Mouse (Mus musculus): ENCODE measurements around the gene Zfp445. TPM values are rescaled to one million over a fixed set of nuclear protein-coding genes. Genes with fewer than 3 reads are reported as not detected.

Gene Zfp445
- polyA plus RNA-seq, 1 experiment, result 3.9 TPM

DNA sequence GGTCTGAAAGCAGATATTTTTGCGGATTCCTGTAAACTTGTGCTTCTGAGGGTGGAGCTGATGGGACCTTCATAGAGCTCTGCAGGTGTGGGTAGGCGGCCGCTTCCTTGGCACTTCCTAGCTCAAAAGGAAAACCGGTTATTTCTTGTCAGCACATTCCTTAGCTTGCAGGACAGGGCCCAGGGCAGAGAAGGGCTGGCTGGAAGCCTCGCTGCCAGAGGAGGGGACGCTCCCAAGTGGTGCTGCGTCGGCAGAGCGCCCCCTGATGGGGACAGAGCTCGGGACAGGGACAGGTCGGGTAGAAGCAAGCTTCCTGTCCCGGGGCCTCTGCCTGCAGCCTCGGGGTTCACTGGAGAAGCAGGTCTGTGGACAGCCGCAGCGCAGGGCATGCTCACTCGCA is 28.1 kb downstream of the Zfp445 start:
- TF ChIP-seq GATA1 (IDR thresholded peaks at IDR 0.05; ENCODE audit: borderline replicate concordance, low read length) (no peak), FLI1 (IDR thresholded peaks at IDR 0.05; ENCODE audit: low read length) (no peak)
- Histone ChIP-seq H3K27me3 (replicated peaks) (no peaks in the 10 kb centered on the region), H3K4me1 (no peaks in the 10 kb centered on the region), H3K36me3 (replicated peaks; ENCODE audit: low read length) (peaks cover 7% of the 10 kb centered on the region), H3K9me3 (peaks cover 25% of the 10 kb centered on the region), H3K4me3 (replicated peaks) (no peak overlapping the region)

DNA sequence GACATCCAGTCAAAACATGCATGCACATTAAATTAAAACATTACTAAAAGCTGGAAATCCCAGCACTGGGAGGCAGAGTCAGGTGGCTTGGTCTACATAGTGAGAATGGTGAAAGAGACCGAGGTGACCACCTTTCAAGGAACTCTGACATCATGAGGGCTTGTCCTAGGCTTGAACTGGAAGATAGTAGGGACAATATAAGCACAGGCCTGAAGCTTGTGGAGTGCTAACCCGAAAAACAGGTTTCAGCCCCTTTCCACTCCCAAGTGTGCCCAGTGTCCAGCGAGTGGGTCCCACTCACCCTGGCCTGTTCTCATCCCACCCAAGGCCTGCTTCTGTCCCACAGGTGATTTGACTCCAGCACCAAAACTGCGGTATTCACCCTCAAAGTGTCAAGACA is 28.6 kb downstream of the Zfp445 start:
- no peak for TF ChIP-seq GATA1 (IDR thresholded peaks at IDR 0.05; ENCODE audit: borderline replicate concordance, low read length)
- TF ChIP-seq FLI1 (IDR thresholded peaks at IDR 0.05; ENCODE audit: low read length), result no peak
- peaks cover 7% of the 10 kb centered on the region for H3K36me3 ChIP-seq (replicated peaks; ENCODE audit: low read length)
- H3K27me3 ChIP-seq (replicated peaks), result no peaks in the 10 kb centered on the region
- no peaks in the 10 kb centered on the region for H3K4me1 ChIP-seq
- H3K9me3 ChIP-seq, result peaks cover 24% of the 10 kb centered on the region
- H3K4me3 ChIP-seq (replicated peaks), result no peak overlapping the region

DNA sequence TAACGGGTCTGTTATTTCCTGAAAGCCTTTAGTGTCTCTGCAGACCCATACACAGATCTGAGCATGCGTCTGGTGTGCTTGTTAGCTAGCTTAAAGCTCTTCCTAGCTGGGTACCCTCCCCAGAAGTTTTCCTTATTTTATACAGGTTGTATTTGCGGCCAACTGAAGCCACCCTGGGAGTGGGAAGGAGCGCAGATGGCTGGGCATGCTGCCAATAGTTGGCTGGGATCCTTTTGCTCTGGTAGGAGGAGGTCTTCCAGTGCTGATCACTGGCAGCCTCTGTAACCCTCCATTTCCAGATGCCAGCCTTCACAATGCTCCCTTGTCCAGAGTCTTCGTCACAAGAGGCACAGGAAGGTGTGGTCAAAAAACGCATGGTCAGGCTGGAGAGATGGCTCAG is 29.0 kb downstream of the Zfp445 start:
- H3K36me3 ChIP-seq (replicated peaks; ENCODE audit: low read length), result peaks cover 7% of the 10 kb centered on the region
- H3K9me3 ChIP-seq, result peaks cover 20% of the 10 kb centered on the region
- no peaks in the 10 kb centered on the region for H3K4me1 ChIP-seq
- TF ChIP-seq GATA1 (IDR thresholded peaks at IDR 0.05; ENCODE audit: borderline replicate concordance, low read length) (no peak), FLI1 (IDR thresholded peaks at IDR 0.05; ENCODE audit: low read length) (no peak)
- no peak overlapping the region for H3K4me3 ChIP-seq (replicated peaks)
- no peaks in the 10 kb centered on the region for H3K27me3 ChIP-seq (replicated peaks)

DNA sequence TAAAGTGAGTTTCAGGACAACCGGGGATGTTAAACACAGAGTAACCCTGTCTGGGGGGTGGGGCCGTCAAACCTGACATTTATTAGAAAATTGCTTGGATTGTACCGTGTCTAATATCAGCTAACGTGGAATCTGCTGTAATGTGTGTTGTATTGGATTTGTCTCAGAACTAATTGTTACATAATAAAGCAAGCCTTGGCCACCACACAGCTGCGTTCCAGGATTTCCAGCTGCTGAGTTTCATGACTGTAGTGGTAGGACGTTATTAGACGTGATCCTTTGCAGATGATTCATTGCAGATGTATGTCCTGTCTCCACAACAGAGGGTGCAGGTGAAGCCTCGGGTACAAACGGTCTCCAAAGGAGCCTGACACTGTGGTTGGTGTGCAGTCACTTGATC is 29.7 kb downstream of the Zfp445 start:
- H3K36me3 ChIP-seq (replicated peaks; ENCODE audit: low read length), result peaks cover 7% of the 10 kb centered on the region
- H3K27me3 ChIP-seq (replicated peaks), result no peaks in the 10 kb centered on the region
- no peak overlapping the region for H3K4me3 ChIP-seq (replicated peaks)
- H3K4me1 ChIP-seq, result no peaks in the 10 kb centered on the region
- TF ChIP-seq FLI1 (IDR thresholded peaks at IDR 0.05; ENCODE audit: low read length) (no peak), GATA1 (IDR thresholded peaks at IDR 0.05; ENCODE audit: borderline replicate concordance, low read length) (no peak)
- H3K9me3 ChIP-seq, result peaks cover 16% of the 10 kb centered on the region

DNA sequence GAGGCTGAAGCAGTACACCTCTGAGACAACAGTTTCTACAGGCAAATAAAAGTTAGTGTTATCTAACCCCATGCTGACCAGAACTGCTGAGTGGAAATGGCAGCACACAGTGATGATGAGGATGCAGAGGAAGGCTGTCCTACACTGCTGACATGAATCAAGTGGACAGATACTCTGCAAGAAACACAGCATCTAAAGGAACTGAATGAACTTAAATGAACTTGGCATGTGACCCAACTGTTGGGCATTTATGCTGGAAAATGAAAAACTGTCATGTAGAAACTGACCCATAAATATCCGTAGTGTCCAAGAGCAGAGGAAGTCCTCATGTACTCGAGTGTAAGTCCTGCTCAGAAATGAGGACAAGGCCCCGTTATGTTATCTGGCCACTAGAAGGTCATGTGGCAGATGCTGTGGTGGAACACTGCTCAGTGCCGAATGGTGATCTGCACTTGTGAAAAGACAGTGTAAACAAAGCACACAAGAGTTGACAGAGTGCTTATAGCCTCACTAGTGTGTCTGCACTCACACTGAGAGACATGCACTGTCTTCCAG is 35.9 kb downstream of the Zfp445 start:
- H3K36me3 ChIP-seq (replicated peaks; ENCODE audit: low read length), result peaks cover 27% of the 10 kb centered on the region
- no peak for TF ChIP-seq GATA1 (IDR thresholded peaks at IDR 0.05; ENCODE audit: borderline replicate concordance, low read length)
- peaks cover 10% of the 10 kb centered on the region; the same call in 1 of the 2 replicates for H3K4me1 ChIP-seq
- H3K27me3 ChIP-seq (replicated peaks), result no peaks in the 10 kb centered on the region
- no peak overlapping the region for H3K4me3 ChIP-seq (replicated peaks)
- no peaks in the 10 kb centered on the region for H3K9me3 ChIP-seq

DNA sequence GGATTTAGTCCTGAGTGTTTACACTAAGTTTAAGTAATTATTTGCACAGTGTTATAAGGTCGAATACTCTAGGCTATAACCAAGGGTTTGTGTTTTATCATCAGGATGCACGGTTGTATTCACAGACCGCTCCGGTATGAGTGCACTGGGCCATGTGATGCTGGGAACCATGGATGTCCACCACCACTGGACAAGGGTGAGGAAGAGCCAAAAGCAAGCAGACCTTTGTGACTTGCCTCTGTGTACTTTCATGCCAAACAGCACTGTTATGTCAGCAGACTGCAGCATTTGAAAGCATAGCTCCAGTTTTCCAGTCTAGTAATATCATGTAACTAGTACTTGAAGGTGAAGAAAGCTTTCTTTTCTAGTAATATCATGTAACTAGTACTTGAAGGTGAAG is 39.1 kb downstream of the Zfp445 start:
- TF ChIP-seq FLI1 (IDR thresholded peaks at IDR 0.05; ENCODE audit: low read length) (no peak), GATA1 (IDR thresholded peaks at IDR 0.05; ENCODE audit: borderline replicate concordance, low read length) (no peak)
- peaks cover 28% of the 10 kb centered on the region for H3K36me3 ChIP-seq (replicated peaks; ENCODE audit: low read length)
- H3K27me3 ChIP-seq (replicated peaks), result no peaks in the 10 kb centered on the region
- H3K4me1 ChIP-seq, result peaks cover 10% of the 10 kb centered on the region; the same call in 1 of the 2 replicates
- H3K9me3 ChIP-seq, result peaks cover 7% of the 10 kb centered on the region
- no peak overlapping the region for H3K4me3 ChIP-seq (replicated peaks)

DNA sequence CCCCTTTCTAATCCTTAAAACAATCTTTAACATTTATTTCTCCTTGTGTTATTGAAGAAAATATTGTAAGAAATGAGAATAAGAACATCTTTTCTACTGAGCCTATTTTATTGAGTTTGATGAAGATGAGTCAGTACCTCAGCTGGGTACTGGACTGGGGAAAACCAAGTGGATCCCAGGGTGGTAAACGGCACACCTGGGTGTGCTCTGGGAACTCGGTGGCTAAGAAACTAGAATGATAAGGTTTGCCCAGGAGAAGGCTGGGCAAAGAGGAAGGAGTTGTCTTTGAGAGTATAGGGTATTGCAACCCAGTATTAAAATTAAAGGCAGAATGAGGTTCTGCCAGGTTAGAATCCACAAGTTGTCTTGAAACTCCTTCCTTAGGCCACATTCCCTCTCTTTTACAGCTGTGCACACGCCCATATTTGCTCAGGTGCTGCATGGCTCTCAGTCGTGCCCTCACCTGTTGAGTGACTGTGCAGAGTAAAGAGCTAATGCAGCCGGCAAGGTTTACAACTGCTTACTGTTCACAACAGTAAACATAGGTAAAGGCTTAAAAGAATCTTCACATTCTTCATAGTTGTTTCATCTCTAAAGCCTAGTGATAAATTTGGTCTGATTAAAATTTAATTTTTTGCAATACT is 42.3 kb downstream of the Zfp445 start:
- Histone ChIP-seq H3K27me3 (replicated peaks) (no peaks in the 10 kb centered on the region), H3K9me3 (peaks cover 7% of the 10 kb centered on the region), H3K36me3 (replicated peaks; ENCODE audit: low read length) (peaks cover 34% of the 10 kb centered on the region), H3K4me3 (replicated peaks) (no peak overlapping the region), H3K4me1 (no peaks in the 10 kb centered on the region)
- TF ChIP-seq FLI1 (IDR thresholded peaks at IDR 0.05; ENCODE audit: low read length), result no peak
- no peak for TF ChIP-seq GATA1 (IDR thresholded peaks at IDR 0.05; ENCODE audit: borderline replicate concordance, low read length)

DNA sequence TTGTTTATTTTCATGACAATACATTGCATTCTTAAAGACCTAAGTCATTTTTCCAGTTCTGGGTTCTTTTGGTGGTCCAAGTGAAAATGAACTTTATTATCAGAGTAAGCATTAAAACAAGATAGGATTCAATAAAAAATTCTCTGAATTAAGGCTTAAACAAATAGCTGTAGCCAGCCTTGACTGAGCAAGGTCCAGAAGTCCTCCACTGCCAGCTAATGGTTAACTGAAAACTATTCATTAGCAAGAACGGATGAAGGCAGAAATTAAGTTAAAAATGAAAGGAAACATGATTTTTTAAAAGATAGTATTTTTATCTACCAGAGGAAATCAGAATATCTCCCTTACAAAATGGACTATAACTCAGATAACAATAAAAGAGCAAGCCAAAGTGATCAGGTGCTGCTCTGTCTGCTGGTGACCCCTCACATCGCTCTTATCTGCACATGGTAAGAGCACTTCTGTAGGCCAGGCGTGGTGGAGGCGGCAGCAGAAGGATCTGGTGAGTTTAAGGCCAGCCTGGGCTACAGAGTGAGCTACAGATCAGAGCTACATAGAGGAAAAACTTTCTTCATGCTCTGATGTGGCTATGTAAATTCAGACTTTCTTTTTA is 50.5 kb downstream of the Zfp445 start:
- no peaks in the 10 kb centered on the region for H3K27me3 ChIP-seq (replicated peaks)
- H3K9me3 ChIP-seq, result no peaks in the 10 kb centered on the region
- peaks cover 7% of the 10 kb centered on the region for H3K36me3 ChIP-seq (replicated peaks; ENCODE audit: low read length)
- H3K4me1 ChIP-seq, result no peaks in the 10 kb centered on the region
- no peak for TF ChIP-seq FLI1 (IDR thresholded peaks at IDR 0.05; ENCODE audit: low read length)
- no peak for TF ChIP-seq GATA1 (IDR thresholded peaks at IDR 0.05; ENCODE audit: borderline replicate concordance, low read length)
- no peak overlapping the region for H3K4me3 ChIP-seq (replicated peaks)

DNA sequence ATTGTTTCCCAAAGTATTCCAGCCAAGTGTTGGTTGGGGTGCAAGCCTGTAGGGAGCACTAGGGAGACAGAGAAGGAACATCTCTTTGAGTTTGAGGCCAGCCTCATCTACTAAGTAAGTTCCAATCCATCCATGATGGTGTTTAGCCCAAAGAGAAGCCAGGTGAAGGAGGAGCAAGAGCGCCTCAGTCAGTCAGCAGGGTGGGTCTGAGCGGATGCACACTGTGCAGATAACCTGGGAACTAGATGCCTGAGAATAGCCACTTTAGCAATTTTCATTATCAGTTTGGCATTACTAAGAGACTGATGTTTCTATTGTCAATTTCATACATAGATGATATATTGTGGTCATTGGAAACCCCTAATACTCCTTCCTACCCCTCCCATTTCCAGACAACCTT is 51.0 kb downstream of the Zfp445 start:
- H3K36me3 ChIP-seq (replicated peaks; ENCODE audit: low read length), result peaks cover 4% of the 10 kb centered on the region
- no peaks in the 10 kb centered on the region for H3K27me3 ChIP-seq (replicated peaks)
- no peaks in the 10 kb centered on the region for H3K9me3 ChIP-seq
- no peak overlapping the region for H3K4me3 ChIP-seq (replicated peaks)
- TF ChIP-seq FLI1 (IDR thresholded peaks at IDR 0.05; ENCODE audit: low read length) (no peak), GATA1 (IDR thresholded peaks at IDR 0.05; ENCODE audit: borderline replicate concordance, low read length) (no peak)
- no peaks in the 10 kb centered on the region for H3K4me1 ChIP-seq

DNA sequence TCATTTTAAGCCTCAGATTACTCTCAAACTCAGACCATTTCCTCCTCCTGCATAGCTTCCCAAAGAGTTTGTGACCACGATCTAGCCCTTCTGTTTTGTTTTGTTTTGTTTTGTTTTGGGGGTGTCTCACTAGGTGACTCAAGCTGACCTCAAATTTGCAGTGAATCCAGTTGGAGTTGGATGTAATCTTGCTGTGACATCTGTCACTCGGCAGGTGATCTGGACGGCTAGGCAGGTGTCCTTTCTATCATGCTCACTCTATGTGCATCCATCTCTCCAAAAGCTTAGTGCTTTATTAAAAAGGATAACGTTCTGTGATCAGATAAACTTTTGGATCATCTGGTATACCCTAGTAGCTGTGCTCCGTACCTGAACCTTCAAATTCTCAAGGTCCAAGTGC is 53.4 kb downstream of the Zfp445 start:
- no peaks in the 10 kb centered on the region for H3K4me1 ChIP-seq
- H3K4me3 ChIP-seq (replicated peaks), result no peak overlapping the region
- TF ChIP-seq GATA1 (IDR thresholded peaks at IDR 0.05; ENCODE audit: borderline replicate concordance, low read length), result no peak
- no peak for TF ChIP-seq FLI1 (IDR thresholded peaks at IDR 0.05; ENCODE audit: low read length)
- H3K27me3 ChIP-seq (replicated peaks), result no peaks in the 10 kb centered on the region
- no peaks in the 10 kb centered on the region for H3K9me3 ChIP-seq
- H3K36me3 ChIP-seq (replicated peaks; ENCODE audit: low read length), result peaks cover 2% of the 10 kb centered on the region

Measured in megakaryocyte, embryonic 14.5 days (primary cell).